Mouse (Mus musculus) frontal cortex, postnatal 25 days (tissue): ENCODE results near the gene Arsk.

ENCODE experiments used
- DNase-seq, 2 experiments: peaks; one replicate each; pipeline ENCODE4 v3.0.0; 2022; ENCODE audit warnings: low spot score in 2 of 2

Arsk gene

GRCm38 (mm10) chr13:76024588-76024987 is 73.9 kb downstream of the Arsk start:
- DNase-seq, result no peak

DNA sequence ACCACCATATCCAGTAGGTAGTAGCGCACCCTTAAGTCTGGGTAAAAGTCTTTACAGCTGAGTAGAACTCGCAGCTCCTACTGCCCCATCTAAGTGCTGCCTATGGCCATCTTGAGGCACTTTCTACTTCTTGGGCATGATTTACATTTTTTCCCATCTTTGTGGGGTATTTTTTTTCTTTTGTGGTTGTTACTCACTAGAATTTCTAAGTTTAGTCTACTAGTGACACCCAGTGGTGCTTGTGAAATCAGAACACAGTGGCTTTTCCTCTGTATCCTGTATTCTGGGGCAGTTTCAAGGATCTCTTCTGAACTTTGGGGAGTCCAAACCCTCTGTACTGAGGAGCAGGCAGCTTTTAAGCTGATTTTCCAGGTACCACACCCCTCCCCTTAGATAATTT is 76.7 kb downstream of the Arsk start:
- no peak for DNase-seq

- DNase-seq, result no peak
Measured at GRCm38 (mm10) chr13:76018844-76019400, 79.5 kb downstream of the Arsk start.

- DNase-seq, result peak; percentile 89
Measured at GRCm38 (mm10) chr13:76017974-76018843, 80.3 kb downstream of the Arsk start, which contains the start of gene Rfesd. Rfesd (minus strand) TSS chr13:76018719.

GRCm38 (mm10) chr13:76017465-76017864 is 81.0 kb downstream of the Arsk start:
- no peak for DNase-seq

DNA sequence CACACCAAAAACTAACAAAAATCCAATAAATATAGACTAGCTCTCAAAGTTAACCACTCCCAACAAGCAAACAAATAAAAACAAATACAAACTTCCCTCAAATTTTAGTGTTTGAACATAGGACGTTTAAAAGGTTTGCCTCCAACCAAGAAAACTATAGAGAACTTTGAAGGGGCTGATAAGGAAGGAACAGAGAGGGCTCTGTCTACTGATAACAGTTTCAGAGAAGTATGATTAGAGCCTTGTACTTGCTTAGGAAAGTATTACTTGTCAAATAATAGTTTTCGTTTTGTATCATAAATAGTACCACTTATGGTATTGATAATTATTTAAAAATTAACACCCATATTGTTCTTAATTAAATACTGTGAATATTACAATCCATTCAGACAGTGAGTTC is 83.9 kb downstream of the Arsk start:
- DNase-seq, result no peak
